Mouse (Mus musculus) kidney, adult 2 months (tissue): ENCODE measurements around the gene Tmem236. TPM values are rescaled to one million over a fixed set of nuclear protein-coding genes. Genes with fewer than 3 reads are reported as not detected.
A peak's percentile ranks its signal among the peaks of the same experiment; 100 is the strongest.
"Not testable (repeated sequence)": the region's sequence is repeated elsewhere in the genome, so short reads cannot be mapped to it uniquely, and the experiment has no call there.

Source experiments
- DNase-seq: peaks from one replicate; pipeline ENCODE4 v3.0.0; 2021
- H3K27ac ChIP-seq: fragments of 200-500 bp; 2 replicates; pipeline ENCODE4 v1.5.1; 2012; ENCODE audit warnings: low read depth, low read length, control low read depth, inconsistent platforms; ENCODE audit not compliant: insufficient read depth
- H3K27me3 ChIP-seq: fragments of 200-500 bp; replicated peaks from 2 replicates; pipeline ENCODE4 v1.6.1; 2012; ENCODE audit warnings: mild to moderate bottlenecking, moderate library complexity, low read length, inconsistent platforms; ENCODE audit not compliant: control insufficient read depth, insufficient read depth
- H3K36me3 ChIP-seq: fragments of 200-500 bp; 2 replicates; pipeline ENCODE4 v1.6.1; 2012; ENCODE audit warnings: mild to moderate bottlenecking, moderate library complexity, low read length, inconsistent platforms; ENCODE audit not compliant: control insufficient read depth, insufficient read depth
- H3K4me1 ChIP-seq: fragments of 200-500 bp; 2 replicates; pipeline ENCODE4 v1.6.1; 2011; ENCODE audit warnings: low read length; ENCODE audit not compliant: control insufficient read depth, insufficient read depth
- H3K4me3 ChIP-seq: fragments of 200-500 bp; 2 replicates; pipeline ENCODE4 v1.5.1; 2011; ENCODE audit warnings: mild to moderate bottlenecking, low read depth, low read length, control low read depth; ENCODE audit not compliant: insufficient read depth
- CTCF ChIP-seq: fragments of 200-500 bp; conservative IDR thresholded peaks from 2 replicates; pipeline ENCODE4 v1.5.1; 2011; ENCODE audit warnings: low read depth, mild to moderate bottlenecking, control low read depth, low read length, moderate library complexity, mixed read lengths; ENCODE audit not compliant: insufficient read depth, insufficient read length
- POLR2A ChIP-seq: fragments of 200-500 bp; IDR thresholded peaks from one replicate; pipeline ENCODE4 v1.6.1; 2011; ENCODE audit warnings: low read depth, low read length, control low read depth
- WGBS: fragments of 180-500 bp; shearing (Covaris S2); methylation state at CpG from one replicate; pipeline ENCODE4 v1.1.7; 2018; 5-methylcytosine and 5-hydroxymethylcytosine counted together
- polyA plus RNA-seq: library from polyadenylated mRNA; depleted of rRNA; stranded (reverse); fragments of >200 nt; gene quantifications from 2 replicates; pipeline ENCODE4 v1.2.3, GENCODE M21; 2012

Tmem236 gene
- polyA plus RNA-seq, 1 experiment, result 0.05 TPM

- Histone ChIP-seq H3K36me3 (no peaks in the 10 kb centered on the region), H3K27ac (no peak overlapping the region), H3K27me3 (no peaks in the 10 kb centered on the region), H3K4me1 (no peaks in the 10 kb centered on the region), H3K4me3 (no peak overlapping the region)
- WGBS, result 85% methylated on average over 4 of the region's 4 CpGs
- DNase-seq, result no peak
- TF ChIP-seq POLR2A, result no peak
- TF ChIP-seq CTCF, result no peak
Measured at GRCm38 (mm10) chr2:14191601-14192000, 17.3 kb downstream of the Tmem236 start.

- Histone ChIP-seq H3K4me1 (no peaks in the 10 kb centered on the region), H3K4me3 (no peak overlapping the region), H3K36me3 (no peaks in the 10 kb centered on the region), H3K27ac (no peak overlapping the region), H3K27me3 (no peaks in the 10 kb centered on the region)
- no peak for TF ChIP-seq CTCF
- no peak for TF ChIP-seq POLR2A
- DNase-seq, result peak; percentile 8
- 75% methylated on average over 6 of the region's 6 CpGs for WGBS
Measured at GRCm38 (mm10) chr2:14192046-14192445, 17.7 kb downstream of the Tmem236 start.

GRCm38 (mm10) chr2:14198325-14198903 is 24.1 kb downstream of the Tmem236 start:
- not testable (repeated sequence) for H3K4me3 ChIP-seq, H3K27me3 ChIP-seq, H3K4me1 ChIP-seq, H3K27ac ChIP-seq, DNase-seq, H3K36me3 ChIP-seq
- 67% methylated on average over 1 of the region's 2 CpGs for WGBS

- no peaks in the 10 kb centered on the region for H3K27me3 ChIP-seq
- H3K27ac ChIP-seq, result no peak overlapping the region
- DNase-seq, result no peak
- no peaks in the 10 kb centered on the region for H3K4me1 ChIP-seq
- H3K36me3 ChIP-seq, result no peaks in the 10 kb centered on the region
- TF ChIP-seq CTCF (no peak), POLR2A (no peak)
- H3K4me3 ChIP-seq, result no peak overlapping the region
- WGBS, result 48% methylated on average over 2 of the region's 2 CpGs
Measured at GRCm38 (mm10) chr2:14199621-14200020, 25.3 kb downstream of the Tmem236 start.

GRCm38 (mm10) chr2:14200879-14201445 is 26.6 kb downstream of the Tmem236 start:
- H3K27me3 ChIP-seq, DNase-seq, H3K27ac ChIP-seq, H3K4me1 ChIP-seq, H3K4me3 ChIP-seq, H3K36me3 ChIP-seq: not testable (repeated sequence)
- 60% methylated on average over 1 of the region's 2 CpGs for WGBS

GRCm38 (mm10) chr2:14204308-14204707 is 30.0 kb downstream of the Tmem236 start:
- Histone ChIP-seq H3K4me1 (no peaks in the 10 kb centered on the region), H3K27me3 (no peaks in the 10 kb centered on the region; the same call in 1 of the 2 replicates), H3K36me3 (no peaks in the 10 kb centered on the region), H3K27ac (no peak overlapping the region), H3K4me3 (no peak overlapping the region)
- TF ChIP-seq CTCF, result no peak
- TF ChIP-seq POLR2A, result no peak
- DNase-seq, result no peak
- 90% methylated on average over 1 of the region's 1 CpGs for WGBS

- no peak for DNase-seq
Measured at GRCm38 (mm10) chr2:14206798-14207197, 32.5 kb downstream of the Tmem236 start.

More at GRCm38 (mm10) chr2:14206798-14207197, 32.5 kb downstream of the Tmem236 start:
- 71% methylated on average over 4 of the region's 4 CpGs for WGBS
- no peaks in the 10 kb centered on the region for H3K4me1 ChIP-seq
- no peak overlapping the region for H3K27ac ChIP-seq
- no peak overlapping the region for H3K4me3 ChIP-seq
- H3K27me3 ChIP-seq, result no peaks in the 10 kb centered on the region; the same call in 1 of the 2 replicates
- TF ChIP-seq CTCF, result no peak
- TF ChIP-seq POLR2A, result no peak
- H3K36me3 ChIP-seq, result no peaks in the 10 kb centered on the region
